Mouse (Mus musculus) neural tube, embryonic 13.5 days (tissue): ENCODE measurements around the gene Cd300lf. TPM values are rescaled to one million over a fixed set of nuclear protein-coding genes. Genes with fewer than 3 reads are reported as not detected.
A peak's percentile ranks its signal among the peaks of the same experiment; 100 is the strongest.

Experiments used
- ATAC-seq: fragments of 200-750 bp; cut with Nextera tagmentation; 2 replicates; pipeline ENCODE4 v1.8.0; 2017; ENCODE audit warnings: low read depth, mild to moderate bottlenecking, moderate TSS enrichment, moderate library complexity
- H3K27ac ChIP-seq: fragments of 300-500 bp; sonication (generic); replicated peaks from 2 replicates; pipeline ENCODE4 v1.5.1; 2015; ENCODE audit warnings: moderate library complexity, mild to moderate bottlenecking, inconsistent platforms
- H3K27me3 ChIP-seq: fragments of 300-500 bp; sonication (generic); 2 replicates; pipeline ENCODE4 v1.6.1; 2015; ENCODE audit warnings: mild to moderate bottlenecking, inconsistent platforms
- H3K36me3 ChIP-seq: fragments of 300-500 bp; sonication (generic); 2 replicates; pipeline ENCODE4 v1.6.1; 2015; ENCODE audit warnings: mild to moderate bottlenecking, inconsistent platforms
- H3K4me1 ChIP-seq: fragments of 300-500 bp; sonication (generic); replicated peaks from 2 replicates; pipeline ENCODE4 v1.6.1; 2015; ENCODE audit warnings: inconsistent platforms
- H3K4me2 ChIP-seq: fragments of 300-500 bp; sonication (generic); 2 replicates; pipeline ENCODE4 v1.6.1; 2015; ENCODE audit warnings: inconsistent platforms, mild to moderate bottlenecking, moderate library complexity
- H3K4me3 ChIP-seq: fragments of 300-500 bp; sonication (generic); 2 replicates; pipeline ENCODE4 v1.5.1; 2015; ENCODE audit warnings: mild to moderate bottlenecking, inconsistent platforms
- H3K9ac ChIP-seq: fragments of 300-500 bp; sonication (generic); 2 replicates; pipeline ENCODE4 v1.6.1; 2015; ENCODE audit warnings: moderate library complexity, mild to moderate bottlenecking, inconsistent platforms
- H3K9me3 ChIP-seq: fragments of 300-500 bp; sonication (generic); 2 replicates; pipeline ENCODE4 v1.6.1; 2016; ENCODE audit warnings: inconsistent platforms
- WGBS: fragments of 180-500 bp; shearing (Covaris S2); methylation state at CpG from one replicate; pipeline ENCODE4 v1.1.7; 2015; 5-methylcytosine and 5-hydroxymethylcytosine counted together
- polyA plus RNA-seq: library from polyadenylated mRNA; unstranded; fragments of >200 nt; fragmentation: Nextera tagmentation; extraction: Ambion mirVana; gene quantifications from 2 replicates; pipeline ENCODE4 v1.2.1, GENCODE M21; 2015

The Cd300lf gene
- polyA plus RNA-seq, 1 experiment from 2014 or later, result 0.14 TPM

DNA sequence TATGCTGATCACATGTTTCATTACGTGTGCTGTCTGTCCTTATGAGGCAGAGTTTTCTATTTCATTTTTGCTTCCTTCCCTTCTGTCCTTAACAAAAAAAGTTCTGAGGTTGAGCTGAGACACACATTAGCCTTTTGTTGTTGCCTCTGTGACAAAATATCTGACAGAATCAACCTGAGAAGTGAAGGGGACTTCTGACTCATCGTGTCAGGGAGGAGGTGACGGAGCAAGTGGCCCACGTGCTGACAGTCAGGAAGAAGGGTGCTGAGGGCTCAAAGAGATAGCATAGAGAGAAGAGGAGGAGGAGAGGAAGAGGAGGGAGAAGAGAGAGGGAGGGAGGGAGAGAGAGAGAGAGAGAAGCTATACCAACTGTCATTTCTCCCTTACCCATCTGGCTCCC, 5.3 kb downstream of the Cd300lf start:
- 88% methylated on average over 4 of the region's 4 CpGs for WGBS
- H3K27ac ChIP-seq, result no peak overlapping the region
- ATAC-seq, result no peak
- no peaks in the 10 kb centered on the region for H3K4me1 ChIP-seq
- no peaks in the 10 kb centered on the region for H3K9me3 ChIP-seq
- no peaks in the 10 kb centered on the region for H3K36me3 ChIP-seq
- no peaks in the 10 kb centered on the region for H3K27me3 ChIP-seq
- H3K9ac ChIP-seq, result no peak overlapping the region
- no peak overlapping the region for H3K4me3 ChIP-seq
- H3K4me2 ChIP-seq, result no peak overlapping the region

DNA sequence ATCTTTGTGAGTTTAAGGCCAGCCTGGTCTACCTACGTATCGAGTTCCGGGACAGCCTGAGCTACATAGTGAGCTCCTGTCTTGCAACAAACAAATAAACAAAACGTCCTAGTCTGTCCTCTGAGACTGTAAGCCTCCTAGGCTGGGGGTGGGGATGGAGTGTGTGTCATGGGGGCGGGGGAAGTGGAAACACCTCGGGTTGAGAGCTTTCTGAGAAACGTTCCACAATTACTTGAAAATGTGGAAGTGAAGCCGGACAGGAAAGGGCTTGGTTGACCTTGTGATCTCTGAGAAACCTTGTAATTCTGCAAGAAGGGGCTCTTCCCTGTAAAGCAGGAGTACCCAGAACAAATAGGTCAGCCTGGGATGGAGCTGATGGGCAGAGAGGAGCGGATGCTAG, 14.4 kb downstream of the Cd300lf start:
- Histone ChIP-seq H3K9me3 (no peaks in the 10 kb centered on the region), H3K27ac (no peak overlapping the region), H3K27me3 (no peaks in the 10 kb centered on the region), H3K9ac (no peak overlapping the region), H3K4me1 (no peaks in the 10 kb centered on the region), H3K4me2 (no peak overlapping the region), H3K4me3 (no peak overlapping the region), H3K36me3 (no peaks in the 10 kb centered on the region)
- no peak for ATAC-seq
- WGBS, result 76% methylated on average over 9 of the region's 9 CpGs

DNA sequence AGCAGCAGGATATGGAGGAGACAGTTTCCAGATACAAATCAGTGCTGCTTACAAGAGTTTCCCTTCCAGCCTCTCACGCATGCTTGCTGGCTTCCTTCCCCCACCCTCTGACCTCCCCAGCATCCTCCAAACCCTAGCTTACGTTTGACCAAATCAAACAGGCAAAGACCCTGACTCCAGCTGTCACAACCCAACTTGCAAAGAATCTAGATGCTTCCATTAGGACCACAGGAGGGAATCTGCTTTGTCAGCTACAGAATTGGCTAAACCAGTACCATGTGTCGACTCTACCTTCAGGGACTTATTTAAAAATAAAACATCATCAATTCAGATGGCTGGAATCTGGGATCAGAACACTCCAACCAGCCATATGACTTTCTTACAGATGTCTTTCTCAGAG, 21.6 kb downstream of the Cd300lf start:
- Histone ChIP-seq H3K36me3 (no peaks in the 10 kb centered on the region), H3K9ac (no peak overlapping the region), H3K9me3 (no peaks in the 10 kb centered on the region), H3K4me3 (no peak overlapping the region), H3K27me3 (no peaks in the 10 kb centered on the region), H3K27ac (no peak overlapping the region), H3K4me1 (peaks cover 2% of the 10 kb centered on the region), H3K4me2 (no peak overlapping the region)
- no peak for ATAC-seq
- 56% methylated on average over 3 of the region's 3 CpGs for WGBS

DNA sequence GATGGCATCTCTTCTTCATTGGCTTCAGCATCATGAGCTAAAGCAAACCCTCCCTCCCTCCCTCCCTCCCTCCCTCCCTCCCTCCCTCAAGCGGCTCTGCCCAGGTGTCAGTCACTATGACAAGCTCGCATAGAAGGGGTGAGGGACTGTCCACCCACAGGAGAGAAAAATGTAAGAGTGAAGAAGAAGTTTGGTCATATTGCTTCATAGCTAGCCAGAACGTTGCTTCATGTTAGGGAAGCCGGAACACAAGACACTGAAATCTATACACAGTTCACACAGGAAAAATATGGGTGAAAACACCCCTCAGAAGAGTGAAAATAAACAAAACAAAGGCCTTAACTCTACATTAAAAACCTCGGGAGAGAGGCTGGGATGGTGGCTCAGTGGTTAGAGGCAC, 23.5 kb downstream of the Cd300lf start:
- no peak overlapping the region for H3K4me2 ChIP-seq
- no peak overlapping the region for H3K9ac ChIP-seq
- no peak overlapping the region for H3K27ac ChIP-seq
- no peak for ATAC-seq
- WGBS, result 85% methylated on average over 4 of the region's 5 CpGs
- no peaks in the 10 kb centered on the region for H3K27me3 ChIP-seq
- H3K4me1 ChIP-seq, result peaks cover 8% of the 10 kb centered on the region
- no peaks in the 10 kb centered on the region for H3K9me3 ChIP-seq
- no peaks in the 10 kb centered on the region for H3K36me3 ChIP-seq
- H3K4me3 ChIP-seq, result no peak overlapping the region

DNA sequence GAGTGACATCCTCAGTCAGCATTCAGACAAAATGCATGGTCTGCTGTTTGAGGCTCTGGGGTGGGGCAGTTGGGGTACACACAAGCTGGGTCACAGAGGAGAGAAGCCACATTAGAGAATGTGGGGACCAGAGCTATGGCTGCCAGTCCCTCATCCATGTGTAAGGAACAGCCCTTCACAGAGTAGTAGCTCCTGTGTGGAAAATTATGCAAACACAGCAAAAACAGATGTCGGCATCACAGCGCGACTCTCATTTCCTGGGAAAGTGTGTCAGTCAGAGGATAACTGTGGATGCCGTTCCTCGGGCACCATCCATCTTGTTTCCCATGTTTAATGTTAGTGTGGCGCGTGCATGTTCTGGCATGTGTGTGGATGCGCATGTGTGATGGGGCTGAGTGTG, 25.6 kb downstream of the Cd300lf start:
- H3K9me3 ChIP-seq, result no peaks in the 10 kb centered on the region
- no peak overlapping the region for H3K9ac ChIP-seq
- no peaks in the 10 kb centered on the region for H3K36me3 ChIP-seq
- H3K4me3 ChIP-seq, result no peak overlapping the region
- no peaks in the 10 kb centered on the region for H3K27me3 ChIP-seq
- H3K27ac ChIP-seq, result no peak overlapping the region
- H3K4me2 ChIP-seq, result no peak overlapping the region
- peaks cover 8% of the 10 kb centered on the region for H3K4me1 ChIP-seq
- 84% methylated on average over 8 of the region's 8 CpGs for WGBS
- ATAC-seq, result no peak

DNA sequence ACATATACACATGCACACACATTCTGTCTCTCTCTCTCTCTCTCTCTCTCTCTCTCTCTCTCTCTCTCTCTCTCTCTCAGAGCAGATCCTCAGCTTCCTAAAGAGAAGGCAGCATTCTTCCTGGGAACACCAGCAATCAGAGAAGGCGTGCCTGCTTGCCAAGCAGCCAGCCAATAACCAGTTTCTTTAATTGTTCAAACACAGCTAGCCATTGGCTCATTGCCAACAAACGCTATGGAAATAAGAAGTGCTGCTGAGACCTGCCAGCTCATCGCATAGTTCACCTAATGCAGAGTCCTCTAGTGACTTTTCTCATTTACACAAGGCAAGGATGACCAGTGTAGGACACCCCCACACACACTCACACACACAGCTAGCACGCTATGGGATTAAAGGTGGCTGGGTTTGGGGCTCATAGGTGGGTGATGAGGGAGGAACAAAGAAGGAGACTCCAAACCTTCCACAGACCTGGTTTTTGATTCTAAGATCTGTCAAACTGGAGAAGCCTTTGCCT, 26.3 kb downstream of the Cd300lf start:
- Histone ChIP-seq H3K4me1 (peaks cover 8% of the 10 kb centered on the region), H3K27me3 (no peaks in the 10 kb centered on the region), H3K4me2 (no peak overlapping the region), H3K9me3 (no peaks in the 10 kb centered on the region), H3K36me3 (no peaks in the 10 kb centered on the region), H3K9ac (no peak overlapping the region), H3K27ac (no peak overlapping the region), H3K4me3 (no peak overlapping the region)
- WGBS, result 30% methylated on average over 4 of the region's 4 CpGs
- peak; percentile 50; the same call in 1 of the 2 replicates for ATAC-seq

DNA sequence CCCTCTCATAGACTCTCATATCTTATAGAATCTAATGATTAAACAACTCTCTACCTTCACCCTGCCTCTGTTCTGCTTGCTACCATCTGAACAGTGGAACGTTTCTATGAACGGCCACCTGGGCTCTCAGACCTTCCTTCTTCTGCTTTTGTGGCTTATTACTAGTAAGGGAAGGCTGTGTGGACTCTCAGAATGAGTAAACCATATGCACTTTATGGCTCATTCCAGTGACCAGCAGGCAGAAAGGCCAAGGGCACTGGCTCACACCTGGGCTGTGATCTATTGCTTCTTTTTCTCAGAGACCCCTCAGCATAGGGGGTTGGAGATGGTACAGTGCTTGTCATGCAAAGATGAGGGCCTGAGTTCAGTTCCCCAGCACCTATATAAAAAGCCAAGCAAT, 27.2 kb downstream of the Cd300lf start:
- WGBS, result 95% methylated on average over 2 of the region's 2 CpGs
- ATAC-seq, result no peak
- Histone ChIP-seq H3K27me3 (no peaks in the 10 kb centered on the region), H3K27ac (no peak overlapping the region), H3K9me3 (no peaks in the 10 kb centered on the region), H3K4me1 (peaks cover 8% of the 10 kb centered on the region), H3K9ac (no peak overlapping the region), H3K36me3 (no peaks in the 10 kb centered on the region), H3K4me2 (no peak overlapping the region), H3K4me3 (no peak overlapping the region)

DNA sequence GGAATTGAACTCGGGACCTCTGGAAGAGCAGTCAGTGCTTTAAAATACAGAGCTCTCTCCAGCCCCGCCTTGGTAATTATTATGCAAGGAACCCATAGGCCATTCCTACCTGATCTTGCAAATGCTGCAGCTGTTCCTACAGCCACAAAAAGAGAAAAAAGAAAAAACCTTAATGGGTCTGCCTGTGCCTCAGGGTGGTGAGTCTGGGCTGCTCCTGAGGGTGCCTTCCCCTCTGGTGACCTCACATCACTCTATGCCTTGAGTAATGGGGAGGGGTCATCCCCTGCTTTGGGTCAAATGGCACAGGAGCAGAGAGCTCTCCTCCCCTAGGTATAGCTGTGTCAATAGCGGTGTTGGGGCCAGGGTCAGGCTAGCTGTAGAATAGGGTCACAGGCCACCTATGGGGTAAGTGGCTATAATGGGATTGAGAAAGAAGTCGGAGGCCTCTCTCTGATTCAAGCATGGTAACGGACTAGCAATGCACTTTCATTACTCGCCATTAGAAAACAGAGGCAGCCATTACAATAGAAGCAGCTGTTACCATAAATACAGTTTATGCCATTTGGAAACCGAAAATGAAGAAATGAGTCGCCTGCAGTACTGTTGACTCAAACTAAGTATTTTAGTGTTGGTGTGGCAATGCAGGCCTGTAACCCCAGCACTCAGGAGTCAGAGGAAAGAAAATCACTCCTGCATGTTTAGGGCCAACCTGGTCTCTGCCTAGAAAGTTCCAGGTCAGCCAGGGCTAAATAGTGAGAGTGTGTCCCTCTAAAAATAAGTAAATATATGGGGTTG, 28.8 kb downstream of the Cd300lf start:
- Histone ChIP-seq H3K27me3 (no peaks in the 10 kb centered on the region), H3K27ac (no peak overlapping the region)
- WGBS, result 48% methylated on average over 8 of the region's 8 CpGs

DNA sequence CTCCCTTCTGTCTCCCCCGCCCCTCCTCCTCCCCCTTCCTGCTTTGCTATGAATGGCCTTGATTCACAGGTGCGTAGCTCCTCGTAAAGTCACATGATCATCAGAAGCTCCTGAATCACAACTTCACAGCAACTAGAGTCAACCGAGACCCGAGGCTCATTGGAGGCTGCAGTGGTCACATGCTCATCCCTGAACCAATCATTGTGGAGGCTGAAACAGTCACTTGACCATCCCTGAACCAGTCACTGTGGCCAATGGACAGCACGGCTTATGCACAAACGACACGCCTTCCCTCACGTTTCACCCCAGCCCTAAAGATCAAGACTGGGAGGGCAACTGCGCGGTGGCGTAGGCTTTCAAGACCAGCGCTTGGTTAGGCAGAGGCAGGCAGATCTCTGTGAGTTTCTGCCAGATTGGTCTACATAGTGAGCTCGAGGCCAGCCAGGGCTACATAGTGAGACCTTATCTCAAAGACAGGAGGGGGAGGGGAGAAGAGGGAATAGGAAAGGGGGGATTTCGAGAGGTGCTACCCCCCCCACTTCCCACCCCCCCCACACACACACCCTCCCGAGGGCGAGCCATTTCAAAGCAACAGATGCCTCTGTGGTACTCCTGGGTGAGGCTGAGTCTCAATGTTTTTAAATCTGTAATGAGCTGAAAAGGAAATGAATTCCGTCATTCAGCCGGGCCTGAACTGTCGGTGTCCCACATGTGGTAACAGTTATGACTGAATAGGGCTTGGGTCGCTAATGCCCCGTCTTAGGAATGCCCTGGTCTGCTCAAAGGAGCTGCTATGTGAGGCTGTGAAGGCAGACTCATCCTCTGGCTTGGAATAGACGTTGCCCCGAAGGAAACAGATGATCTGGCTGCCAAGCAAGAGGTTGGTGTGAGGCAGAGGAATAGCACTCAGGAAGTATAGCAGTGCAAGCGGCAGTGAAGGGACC, 30.1 kb downstream of the Cd300lf start:
- H3K27ac ChIP-seq, result no peak overlapping the region
- H3K27me3 ChIP-seq, result no peaks in the 10 kb centered on the region
- 88% methylated on average over 25 of the region's 25 CpGs for WGBS
- H3K36me3 ChIP-seq, result no peaks in the 10 kb centered on the region
- H3K4me3 ChIP-seq, result no peak overlapping the region
- no peaks in the 10 kb centered on the region for H3K9me3 ChIP-seq
- peaks cover 15% of the 10 kb centered on the region for H3K4me1 ChIP-seq
- no peak overlapping the region for H3K9ac ChIP-seq
- no peak overlapping the region for H3K4me2 ChIP-seq
- ATAC-seq, result no peak

More for the DNA sequence above, 28.8 kb downstream of the Cd300lf start:
- Histone ChIP-seq H3K4me3 (no peak overlapping the region), H3K9ac (no peak overlapping the region), H3K9me3 (no peaks in the 10 kb centered on the region), H3K4me2 (no peak overlapping the region), H3K36me3 (no peaks in the 10 kb centered on the region), H3K4me1 (peaks cover 8% of the 10 kb centered on the region)
- ATAC-seq, result no peak

DNA sequence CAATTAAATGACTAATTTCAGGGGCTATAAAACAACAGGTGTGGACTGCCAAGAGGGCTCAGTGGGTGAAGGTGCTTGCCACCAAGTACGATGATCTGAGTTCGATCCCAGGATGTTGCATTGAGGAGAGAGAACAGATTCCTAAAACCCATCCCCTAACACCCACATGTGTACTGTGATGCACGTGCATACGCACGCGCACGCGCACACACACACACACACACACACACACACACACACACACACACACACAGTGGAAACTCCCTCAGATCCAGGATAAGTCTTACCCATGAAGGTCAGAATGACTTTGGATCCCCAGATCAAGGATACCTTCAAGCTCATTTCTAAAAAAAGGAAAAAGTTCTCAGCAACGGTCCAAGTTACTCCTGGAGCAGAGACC, 31.7 kb downstream of the Cd300lf start:
- no peak for ATAC-seq
- H3K4me1 ChIP-seq, result peaks cover 19% of the 10 kb centered on the region
- WGBS, result 89% methylated on average over 9 of the region's 9 CpGs

DNA sequence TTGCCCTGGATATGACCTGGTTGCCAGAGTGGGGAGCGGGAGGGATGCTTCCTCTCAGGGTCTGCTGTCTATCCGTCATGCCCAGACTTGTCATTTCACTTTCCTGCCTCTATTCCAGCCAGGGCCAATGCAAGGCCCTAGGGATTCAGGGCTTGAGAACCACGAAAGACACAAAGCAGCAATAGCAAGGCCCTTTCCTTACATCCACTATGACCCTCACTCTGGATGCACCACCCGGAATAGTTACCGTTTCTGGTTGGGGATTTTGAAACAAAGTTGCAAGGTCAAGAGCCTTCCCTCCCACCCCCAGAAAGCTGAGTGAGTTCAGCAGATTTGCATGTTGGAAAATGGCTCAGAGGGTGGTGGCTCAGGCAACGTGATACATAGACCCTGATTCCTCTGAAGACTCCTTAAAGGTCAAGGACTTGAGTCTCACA, 32.2 kb downstream of the Cd300lf start:
- Histone ChIP-seq H3K9me3 (no peaks in the 10 kb centered on the region), H3K27me3 (no peaks in the 10 kb centered on the region), H3K27ac (no peak overlapping the region), H3K9ac (no peak overlapping the region), H3K4me1 (peaks cover 14% of the 10 kb centered on the region), H3K36me3 (no peaks in the 10 kb centered on the region), H3K4me2 (no peak overlapping the region), H3K4me3 (no peak overlapping the region)
- no peak for ATAC-seq
- WGBS, result 58% methylated on average over 6 of the region's 6 CpGs

More for the DNA sequence above, 31.7 kb downstream of the Cd300lf start:
- Histone ChIP-seq H3K36me3 (no peaks in the 10 kb centered on the region), H3K9me3 (no peaks in the 10 kb centered on the region), H3K9ac (no peak overlapping the region), H3K27ac (no peak overlapping the region), H3K4me2 (no peak overlapping the region), H3K4me3 (no peak overlapping the region), H3K27me3 (no peaks in the 10 kb centered on the region)

DNA sequence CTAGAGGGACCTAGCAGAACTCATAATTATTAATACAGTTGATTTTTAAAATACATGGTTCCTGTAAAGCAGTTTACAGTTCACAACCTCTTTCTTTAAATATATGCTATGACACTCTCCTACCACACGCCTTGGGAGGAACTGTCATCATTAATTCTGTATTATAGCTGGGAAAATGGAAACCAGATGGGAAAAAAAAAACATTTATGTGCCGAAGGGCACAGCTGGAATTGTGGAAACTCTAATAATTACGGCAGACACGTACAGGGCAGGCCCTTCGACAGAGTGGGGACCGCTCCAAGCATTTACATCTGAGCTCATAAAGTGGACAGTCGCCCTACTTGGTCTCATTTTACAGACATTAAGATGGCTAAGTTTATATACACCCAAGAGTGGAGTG, 33.1 kb downstream of the Cd300lf start:
- no peak for ATAC-seq
- Histone ChIP-seq H3K27ac (no peak overlapping the region), H3K36me3 (no peaks in the 10 kb centered on the region), H3K9ac (no peak overlapping the region), H3K4me2 (no peak overlapping the region), H3K4me3 (no peak overlapping the region), H3K9me3 (no peaks in the 10 kb centered on the region), H3K4me1 (peaks cover 14% of the 10 kb centered on the region), H3K27me3 (no peaks in the 10 kb centered on the region)
- WGBS, result 59% methylated on average over 7 of the region's 7 CpGs
